Mouse (Mus musculus): Measurements from ENCODE around the gene Ccdc137. TPM values are rescaled to one million over a fixed set of nuclear protein-coding genes. Genes with fewer than 3 reads are reported as not detected.

Gene Ccdc137
- total and polyA plus RNA-seq, 3 experiments: 32.4 to 44.7 (median 42.8) TPM

- TF ChIP-seq TAL1 (conservative IDR thresholded peaks at IDR 0.05; ENCODE audit: low read depth, low read length): no peak
- no peak for TF ChIP-seq CTCF (IDR thresholded peaks at IDR 0.05; ENCODE audit: low read depth, low read length)
- TF ChIP-seq GATA2 (IDR thresholded peaks at IDR 0.05; ENCODE audit: borderline replicate concordance, low read depth, low read length): no peak
- H3K9me3 ChIP-seq (replicated peaks): no peaks in the 10 kb centered on the region
- peaks cover 29% of the 10 kb centered on the region for H3K27me3 ChIP-seq (ENCODE audit: insufficient read depth, low read length)
- peaks cover 3% of the 10 kb centered on the region for H3K36me3 ChIP-seq (replicated peaks)
- ATAC-seq (ENCODE audit: extremely low read depth, insufficient number of reproducible peaks, low FRiP score, poor library complexity, severe bottlenecking) (no peak), DNase-seq (ENCODE audit: low spot score) (no peak)
- H3K4me1 ChIP-seq (ENCODE audit: insufficient read depth, low read depth, low read length): peaks cover 19% of the 10 kb centered on the region
- no peak overlapping the region for H3K4me3 ChIP-seq (ENCODE audit: low read depth, low read length)
Measured at GRCm38 (mm10) chr11:120444106-120444505, 13.8 kb upstream of the Ccdc137 start.

- no peak for ATAC-seq (ENCODE audit: extremely low read depth, insufficient number of reproducible peaks, low FRiP score, poor library complexity, severe bottlenecking)
- H3K9me3 ChIP-seq (replicated peaks): no peaks in the 10 kb centered on the region
- no peak for DNase-seq (ENCODE audit: low spot score)
- TF ChIP-seq TAL1 (conservative IDR thresholded peaks at IDR 0.05; ENCODE audit: low read depth, low read length) (no peak), CTCF (IDR thresholded peaks at IDR 0.05; ENCODE audit: low read depth, low read length) (no peak), POLR2AphosphoS5 (IDR thresholded peaks at IDR 0.05; ENCODE audit: insufficient replicate concordance, low read depth, low read length) (no peak), GATA2 (IDR thresholded peaks at IDR 0.05; ENCODE audit: borderline replicate concordance, low read depth, low read length) (no peak), GATA1 (IDR thresholded peaks at IDR 0.05; ENCODE audit: borderline replicate concordance, low read length) (no peak)
- H3K4me3 ChIP-seq (ENCODE audit: low read depth, low read length): no peak overlapping the region
- H3K4me1 ChIP-seq (ENCODE audit: insufficient read depth, low read depth, low read length): peaks cover 19% of the 10 kb centered on the region
- H3K27me3 ChIP-seq (ENCODE audit: insufficient read depth, low read length): peaks cover 30% of the 10 kb centered on the region
- H3K36me3 ChIP-seq (replicated peaks): peaks cover 5% of the 10 kb centered on the region
Measured at GRCm38 (mm10) chr11:120445475-120445874, 12.4 kb upstream of the Ccdc137 start.

GRCm38 (mm10) chr11:120447179-120447578, 10.7 kb upstream of the Ccdc137 start:
- Histone ChIP-seq H3K27me3 (ENCODE audit: insufficient read depth, low read length) (peaks cover 34% of the 10 kb centered on the region), H3K36me3 (replicated peaks) (peaks cover 10% of the 10 kb centered on the region), H3K4me3 (ENCODE audit: low read depth, low read length) (no peak overlapping the region), H3K9me3 (replicated peaks) (no peaks in the 10 kb centered on the region), H3K4me1 (ENCODE audit: insufficient read depth, low read depth, low read length) (peaks cover 25% of the 10 kb centered on the region)
- ATAC-seq (ENCODE audit: extremely low read depth, insufficient number of reproducible peaks, low FRiP score, poor library complexity, severe bottlenecking): no peak
- DNase-seq (ENCODE audit: low spot score): no peak
- no peak for TF ChIP-seq GATA1 (IDR thresholded peaks at IDR 0.05; ENCODE audit: borderline replicate concordance, low read length)
- TF ChIP-seq POLR2AphosphoS5 (IDR thresholded peaks at IDR 0.05; ENCODE audit: insufficient replicate concordance, low read depth, low read length): no peak
- no peak for TF ChIP-seq GATA2 (IDR thresholded peaks at IDR 0.05; ENCODE audit: borderline replicate concordance, low read depth, low read length)
- TF ChIP-seq CTCF (IDR thresholded peaks at IDR 0.05; ENCODE audit: low read depth, low read length): no peak
- TF ChIP-seq TAL1 (conservative IDR thresholded peaks at IDR 0.05; ENCODE audit: low read depth, low read length): no peak

GRCm38 (mm10) chr11:120452246-120452645, 5.7 kb upstream of the Ccdc137 start:
- no peak overlapping the region for H3K4me3 ChIP-seq (ENCODE audit: low read depth, low read length)
- peaks cover 47% of the 10 kb centered on the region for H3K36me3 ChIP-seq (replicated peaks)
- no peak for TF ChIP-seq GATA2 (IDR thresholded peaks at IDR 0.05; ENCODE audit: borderline replicate concordance, low read depth, low read length)
- no peak for TF ChIP-seq POLR2AphosphoS5 (IDR thresholded peaks at IDR 0.05; ENCODE audit: insufficient replicate concordance, low read depth, low read length)
- peaks cover 11% of the 10 kb centered on the region for H3K27me3 ChIP-seq (ENCODE audit: insufficient read depth, low read length)
- peaks cover 17% of the 10 kb centered on the region for H3K4me1 ChIP-seq (ENCODE audit: insufficient read depth, low read depth, low read length)
- DNase-seq (ENCODE audit: low spot score) (no peak), ATAC-seq (ENCODE audit: extremely low read depth, insufficient number of reproducible peaks, low FRiP score, poor library complexity, severe bottlenecking) (no peak)
- H3K9me3 ChIP-seq (replicated peaks): no peaks in the 10 kb centered on the region

GRCm38 (mm10) chr11:120453306-120453705, 4.6 kb upstream of the Ccdc137 start, which contains the start of gene Pde6g:
Gene Pde6g (minus strand): TSS chr11:120453500.
- Histone ChIP-seq H3K27me3 (ENCODE audit: insufficient read depth, low read length) (peaks cover 9% of the 10 kb centered on the region), H3K9me3 (replicated peaks) (no peaks in the 10 kb centered on the region), H3K4me3 (ENCODE audit: low read depth, low read length) (no peak within 1 kb of the TSS), H3K4me1 (ENCODE audit: insufficient read depth, low read depth, low read length) (peaks cover 21% of the 10 kb centered on the region), H3K36me3 (replicated peaks) (peaks cover 47% of the 10 kb centered on the region)
- DNase-seq (ENCODE audit: low spot score): no peak
- no peak for ATAC-seq (ENCODE audit: extremely low read depth, insufficient number of reproducible peaks, low FRiP score, poor library complexity, severe bottlenecking)
- TF ChIP-seq CTCF (IDR thresholded peaks at IDR 0.05; ENCODE audit: low read depth, low read length): no peak
- TF ChIP-seq GATA1 (IDR thresholded peaks at IDR 0.05; ENCODE audit: borderline replicate concordance, low read length): no peak
- no peak for TF ChIP-seq TAL1 (conservative IDR thresholded peaks at IDR 0.05; ENCODE audit: low read depth, low read length)
- no peak for TF ChIP-seq POLR2AphosphoS5 (IDR thresholded peaks at IDR 0.05; ENCODE audit: insufficient replicate concordance, low read depth, low read length)
- TF ChIP-seq GATA2 (IDR thresholded peaks at IDR 0.05; ENCODE audit: borderline replicate concordance, low read depth, low read length): no peak

GRCm38 (mm10) chr11:120454965-120455364, 3.0 kb upstream of the Ccdc137 start:
- Histone ChIP-seq H3K4me1 (ENCODE audit: insufficient read depth, low read depth, low read length) (peaks cover 30% of the 10 kb centered on the region), H3K4me3 (ENCODE audit: low read depth, low read length) (no peak overlapping the region), H3K9me3 (replicated peaks) (no peaks in the 10 kb centered on the region), H3K36me3 (replicated peaks) (peaks cover 52% of the 10 kb centered on the region), H3K27me3 (ENCODE audit: insufficient read depth, low read length) (peaks cover 5% of the 10 kb centered on the region)
- ATAC-seq (ENCODE audit: extremely low read depth, insufficient number of reproducible peaks, low FRiP score, poor library complexity, severe bottlenecking): no peak
- TF ChIP-seq TAL1 (conservative IDR thresholded peaks at IDR 0.05; ENCODE audit: low read depth, low read length) (no peak), GATA2 (IDR thresholded peaks at IDR 0.05; ENCODE audit: borderline replicate concordance, low read depth, low read length) (no peak), CTCF (IDR thresholded peaks at IDR 0.05; ENCODE audit: low read depth, low read length) (no peak), POLR2AphosphoS5 (IDR thresholded peaks at IDR 0.05; ENCODE audit: insufficient replicate concordance, low read depth, low read length) (no peak), GATA1 (IDR thresholded peaks at IDR 0.05; ENCODE audit: borderline replicate concordance, low read length) (no peak)
- no peak for DNase-seq (ENCODE audit: low spot score)

- ATAC-seq (ENCODE audit: extremely low read depth, insufficient number of reproducible peaks, low FRiP score, poor library complexity, severe bottlenecking) (no peak), DNase-seq (ENCODE audit: low spot score) (no peak)
- no peak overlapping the region for H3K4me3 ChIP-seq (ENCODE audit: low read depth, low read length)
- peaks cover 55% of the 10 kb centered on the region for H3K36me3 ChIP-seq (replicated peaks)
- no peaks in the 10 kb centered on the region for H3K9me3 ChIP-seq (replicated peaks)
- H3K4me1 ChIP-seq (ENCODE audit: insufficient read depth, low read depth, low read length): peaks cover 33% of the 10 kb centered on the region
- no peak for TF ChIP-seq TAL1 (conservative IDR thresholded peaks at IDR 0.05; ENCODE audit: low read depth, low read length)
- TF ChIP-seq GATA2 (IDR thresholded peaks at IDR 0.05; ENCODE audit: borderline replicate concordance, low read depth, low read length): no peak
- no peak for TF ChIP-seq POLR2AphosphoS5 (IDR thresholded peaks at IDR 0.05; ENCODE audit: insufficient replicate concordance, low read depth, low read length)
- TF ChIP-seq GATA1 (IDR thresholded peaks at IDR 0.05; ENCODE audit: borderline replicate concordance, low read length): no peak
- no peak for TF ChIP-seq CTCF (IDR thresholded peaks at IDR 0.05; ENCODE audit: low read depth, low read length)
- H3K27me3 ChIP-seq (ENCODE audit: insufficient read depth, low read length): peaks cover 4% of the 10 kb centered on the region
Measured at GRCm38 (mm10) chr11:120455413-120455812, 2.5 kb upstream of the Ccdc137 start.
